ENCODE assay signal across 18 mouse cellular contexts in genomic region chr1:186772547-186773077, GRCm38 (mm10).
"Had no signal": no experiment of that assay in that cellular context is flagged by ENCODE, and none has a peak within 500 bp of the region (broad histone marks: within the 10 kb centered on the region; RNA-seq: fewer than 3 reads in every experiment).

No protein-coding gene starts in this region.

- H3K27me3 ChIP-seq: liver, embryonic 12.5 days; liver, embryonic 15.5 days; midbrain, embryonic 13.5 days; neural tube, embryonic 12.5 days; neural tube, embryonic 15.5 days had no signal

- H3K27ac ChIP-seq: kidney, postnatal 0 days; layer of hippocampus, adult 2 months; limb, embryonic 10.5 days; limb, embryonic 13.5 days; liver, embryonic 12.5 days; liver, embryonic 15.5 days; macrophage; midbrain, embryonic 13.5 days; neural tube, embryonic 12.5 days; neural tube, embryonic 15.5 days had no signal

- H3K9me3 ChIP-seq: limb, embryonic 10.5 days; limb, embryonic 13.5 days; liver, embryonic 12.5 days; liver, embryonic 15.5 days; midbrain, embryonic 13.5 days; neural tube, embryonic 12.5 days; neural tube, embryonic 15.5 days had no signal

- H3K4me3 ChIP-seq: layer of hippocampus, adult 2 months; limb, embryonic 10.5 days; limb, embryonic 13.5 days; liver, embryonic 12.5 days; liver, embryonic 15.5 days; midbrain, embryonic 13.5 days; neural tube, embryonic 12.5 days; neural tube, embryonic 15.5 days had no signal

- H3K36me3 ChIP-seq: limb, embryonic 10.5 days; limb, embryonic 13.5 days; liver, embryonic 12.5 days; liver, embryonic 15.5 days; midbrain, embryonic 13.5 days; neural tube, embryonic 12.5 days; neural tube, embryonic 15.5 days had no signal

- ATAC-seq: liver, embryonic 12.5 days; midbrain, embryonic 13.5 days had no signal

- DNase-seq: kidney, adult 11 months; kidney, postnatal 25 days; layer of hippocampus, adult 9-11 months; liver; lung, adult 18-20 months; thymus, adult 18-20 months; thymus, postnatal 14 days; thymus, postnatal 4 days had no signal

- H3K4me2 ChIP-seq: limb, embryonic 13.5 days; liver, embryonic 12.5 days; liver, embryonic 15.5 days; midbrain, embryonic 13.5 days; neural tube, embryonic 12.5 days; neural tube, embryonic 15.5 days had no signal

- H3K4me1 ChIP-seq: limb, embryonic 10.5 days; limb, embryonic 13.5 days; liver, embryonic 12.5 days; liver, embryonic 15.5 days; midbrain, embryonic 13.5 days; neural tube, embryonic 12.5 days; neural tube, embryonic 15.5 days had no signal

- H3K9ac ChIP-seq: limb, embryonic 13.5 days; liver, embryonic 12.5 days; liver, embryonic 15.5 days; midbrain, embryonic 13.5 days; neural tube, embryonic 12.5 days; neural tube, embryonic 15.5 days had no signal
